Mouse (Mus musculus): Measurements from ENCODE around the gene Bmp2k.

Gene Bmp2k

GRCm38 (mm10) chr5:97054801-97055200 is 57.3 kb downstream of the Bmp2k start:
- no peak for DNase-seq (ENCODE audit: low read depth, low spot score)

GRCm38 (mm10) chr5:97055511-97056068 is 58.1 kb downstream of the Bmp2k start:
- DNase-seq (ENCODE audit: low read depth, low spot score) = peak; percentile 72

GRCm38 (mm10) chr5:97056359-97056758 is 58.9 kb downstream of the Bmp2k start:
- no peak for DNase-seq (ENCODE audit: low read depth, low spot score)

GRCm38 (mm10) chr5:97056791-97057450 is 59.4 kb downstream of the Bmp2k start:
- no peak for DNase-seq (ENCODE audit: low read depth, low spot score)

- no peak for DNase-seq (ENCODE audit: low read depth, low spot score)
Observed at GRCm38 (mm10) chr5:97060864-97061263, 63.4 kb downstream of the Bmp2k start.

- DNase-seq (ENCODE audit: low read depth, low spot score) = no peak
Observed at GRCm38 (mm10) chr5:97062041-97062440, 64.6 kb downstream of the Bmp2k start.

- no peak for DNase-seq (ENCODE audit: low read depth, low spot score)
Observed at GRCm38 (mm10) chr5:97065746-97066145, 68.3 kb downstream of the Bmp2k start.

GRCm38 (mm10) chr5:97075476-97076151 is 78.1 kb downstream of the Bmp2k start:
- DNase-seq (ENCODE audit: low read depth, low spot score) = no peak

GRCm38 (mm10) chr5:97076167-97076566 is 78.7 kb downstream of the Bmp2k start:
- no peak for DNase-seq (ENCODE audit: low read depth, low spot score)

GRCm38 (mm10) chr5:97077676-97078075 is 80.2 kb downstream of the Bmp2k start:
- DNase-seq (ENCODE audit: low read depth, low spot score) = no peak

GRCm38 (mm10) chr5:97078641-97079040 is 81.2 kb downstream of the Bmp2k start:
- no peak for DNase-seq (ENCODE audit: low read depth, low spot score)

GRCm38 (mm10) chr5:97081481-97081880 is 84.0 kb downstream of the Bmp2k start:
- DNase-seq (ENCODE audit: low read depth, low spot score) = peak; percentile 17

- DNase-seq (ENCODE audit: low read depth, low spot score) = no peak
Observed at GRCm38 (mm10) chr5:97083701-97084100, 86.2 kb downstream of the Bmp2k start.

GRCm38 (mm10) chr5:97084541-97084940 is 87.1 kb downstream of the Bmp2k start:
- DNase-seq (ENCODE audit: low read depth, low spot score) = no peak

GRCm38 (mm10) chr5:97085071-97085470 is 87.6 kb downstream of the Bmp2k start:
- no peak for DNase-seq (ENCODE audit: low read depth, low spot score)

GRCm38 (mm10) chr5:97087030-97087630 is 89.6 kb downstream of the Bmp2k start:
- DNase-seq (ENCODE audit: low read depth, low spot score) = no peak

- no peak for DNase-seq (ENCODE audit: low read depth, low spot score)
Observed at GRCm38 (mm10) chr5:97087746-97088145, 90.3 kb downstream of the Bmp2k start.

GRCm38 (mm10) chr5:97088231-97088630 is 90.7 kb downstream of the Bmp2k start:
- no peak for DNase-seq (ENCODE audit: low read depth, low spot score)

GRCm38 (mm10) chr5:97089426-97089825 is 91.9 kb downstream of the Bmp2k start:
- DNase-seq (ENCODE audit: low read depth, low spot score) = no peak

- peak; percentile 51 for DNase-seq (ENCODE audit: low read depth, low spot score)
Observed at GRCm38 (mm10) chr5:97090034-97090784, 92.7 kb downstream of the Bmp2k start.

GRCm38 (mm10) chr5:97092970-97093369 is 95.5 kb downstream of the Bmp2k start:
- DNase-seq (ENCODE audit: low read depth, low spot score) = no peak

GRCm38 (mm10) chr5:97095335-97095734 is 97.8 kb downstream of the Bmp2k start:
- DNase-seq (ENCODE audit: low read depth, low spot score) = peak; percentile 32
